Mouse (Mus musculus): Measurements from ENCODE around the gene Gatb.
"Not testable (repeated sequence)": the region's sequence is repeated elsewhere in the genome, so short reads cannot be mapped to it uniquely, and the experiment has no call there.

The Gatb gene

DNA sequence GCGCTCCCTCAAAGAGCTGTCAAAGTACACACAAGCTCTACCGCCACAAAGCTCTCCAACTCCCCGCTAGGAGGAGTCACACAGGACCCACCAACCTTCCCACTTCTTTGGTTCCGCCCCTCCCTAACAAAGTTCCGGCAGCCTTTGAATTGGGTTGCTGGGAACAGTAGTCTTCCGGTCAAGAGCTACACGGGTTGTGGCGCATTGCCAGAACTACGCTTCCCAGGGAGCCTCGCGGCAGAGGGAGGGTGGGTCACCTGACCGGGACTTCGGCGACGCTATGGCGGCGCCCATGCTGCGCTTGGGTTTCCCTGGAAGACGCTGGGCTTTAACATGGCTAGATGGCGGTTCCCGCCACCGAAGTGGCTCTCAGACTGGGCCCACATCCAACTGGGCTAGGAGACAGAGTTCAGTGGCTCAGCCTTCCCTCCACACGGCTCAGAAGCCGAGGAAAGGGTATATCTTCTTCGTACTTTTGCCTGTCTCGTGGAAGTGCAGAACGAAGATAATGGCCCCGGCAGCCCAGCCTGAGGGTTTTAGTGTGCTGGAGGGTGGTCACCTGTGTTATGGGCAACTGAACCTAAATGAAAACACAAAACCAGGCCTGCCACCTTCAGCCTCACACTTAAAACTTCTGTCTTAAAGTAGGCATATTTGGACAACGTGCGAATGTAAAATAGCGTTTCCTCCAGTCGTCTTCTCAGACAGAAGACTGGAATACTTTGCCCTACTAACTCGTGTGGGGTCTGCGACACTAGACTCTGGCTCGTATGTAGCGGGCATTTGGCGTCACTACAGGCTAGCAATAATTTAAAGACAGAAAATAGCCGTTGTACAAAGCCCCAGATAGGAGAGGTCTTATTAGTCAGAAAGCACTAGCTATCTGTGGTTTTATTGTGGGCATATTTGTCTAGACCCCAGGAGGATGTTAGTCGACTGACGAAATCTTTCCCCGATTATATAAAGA lies at the start of gene Gatb:
Gene Gatb, plus strand, starts transcription at position 256 of the 967 bp plus-strand sequence.
- DNase-seq (ENCODE audit: low spot score in 2 of 2) = peak; percentile 99

GRCm38 (mm10) chr3:85530601-85531161 lies 43.2 kb upstream of the Gatb start:
- peak; percentile 52 to 79 for DNase-seq (ENCODE audit: low spot score in 2 of 2)

- DNase-seq (ENCODE audit: low spot score in 2 of 2) = no peak
These were observed 41.5 kb upstream of the Gatb start for GRCm38 (mm10) chr3:85532376-85532775.

GRCm38 (mm10) chr3:85535042-85535441 lies 38.9 kb upstream of the Gatb start:
- DNase-seq (ENCODE audit: low spot score in 2 of 2) = no peak

- DNase-seq (ENCODE audit: low spot score in 2 of 2) = no peak
These were observed 38.0 kb upstream of the Gatb start for GRCm38 (mm10) chr3:85535621-85536520.

DNA sequence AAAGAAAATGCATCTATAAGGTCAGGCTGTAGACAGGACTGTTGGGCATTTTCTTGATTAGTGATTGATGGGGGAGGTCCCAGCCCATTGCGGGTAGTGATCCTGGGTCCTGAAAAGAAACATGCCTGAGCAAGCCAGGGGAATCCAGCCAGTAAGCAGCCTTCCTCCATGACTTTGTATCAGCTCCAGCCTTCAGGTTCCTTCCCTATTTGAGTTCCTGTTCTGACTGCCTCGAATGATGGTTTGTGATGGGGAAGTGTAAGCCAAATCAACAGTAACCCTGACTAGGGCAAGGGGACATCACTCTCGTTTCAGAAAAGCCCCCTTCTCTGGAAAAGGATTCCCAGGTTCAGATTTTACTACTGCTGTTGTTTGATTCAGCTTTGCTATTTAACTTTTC lies 31.2 kb upstream of the Gatb start:
- DNase-seq (ENCODE audit: low spot score in 2 of 2) = no peak

GRCm38 (mm10) chr3:85543652-85544051 lies 30.3 kb upstream of the Gatb start:
- no peak for DNase-seq (ENCODE audit: low spot score in 2 of 2)

DNA sequence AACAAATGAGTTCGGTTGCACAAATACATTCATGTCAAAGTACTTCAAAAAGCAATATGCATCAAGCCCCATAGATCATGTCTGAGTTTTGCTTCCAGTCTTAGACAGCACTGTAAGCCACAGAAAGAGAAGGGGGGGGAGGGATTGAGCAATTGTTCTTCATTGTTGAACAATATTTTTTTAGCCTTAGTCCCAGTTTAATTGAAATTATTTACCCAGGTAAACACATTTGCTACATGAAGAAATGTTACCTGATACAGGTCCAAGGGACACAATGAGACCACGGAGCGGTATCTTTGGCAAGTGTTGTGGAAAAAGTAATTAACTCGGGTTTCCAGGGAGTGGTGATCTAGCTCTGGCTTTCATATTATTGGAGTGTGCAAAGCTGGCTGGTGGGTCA lies 23.6 kb upstream of the Gatb start:
- no peak for DNase-seq (ENCODE audit: low spot score in 2 of 2)

DNA sequence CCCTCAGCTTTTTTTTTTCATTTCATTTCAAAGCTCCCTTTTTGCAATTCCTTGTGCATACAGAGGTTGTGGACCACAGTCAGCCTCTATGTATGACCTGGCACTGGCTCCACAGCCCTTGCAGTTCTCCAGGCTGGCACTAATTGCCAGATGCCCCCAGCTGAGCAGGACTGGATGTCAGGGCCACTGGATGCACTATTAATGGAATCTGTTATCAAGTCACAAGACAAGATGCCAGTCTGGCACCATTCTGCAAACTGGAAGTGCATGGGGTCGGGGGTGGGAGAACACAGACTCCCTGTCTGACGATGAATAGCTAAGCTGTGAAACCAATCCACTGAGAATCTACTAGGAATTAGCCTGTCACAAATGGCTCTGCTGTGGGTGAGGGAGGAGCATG lies 22.6 kb upstream of the Gatb start:
- no peak for DNase-seq (ENCODE audit: low spot score in 2 of 2)

- peak in 1 of 2 experiments; percentile 48 for DNase-seq (ENCODE audit: low spot score in 2 of 2)
These were observed 20.1 kb upstream of the Gatb start for GRCm38 (mm10) chr3:85553731-85554277.

DNA sequence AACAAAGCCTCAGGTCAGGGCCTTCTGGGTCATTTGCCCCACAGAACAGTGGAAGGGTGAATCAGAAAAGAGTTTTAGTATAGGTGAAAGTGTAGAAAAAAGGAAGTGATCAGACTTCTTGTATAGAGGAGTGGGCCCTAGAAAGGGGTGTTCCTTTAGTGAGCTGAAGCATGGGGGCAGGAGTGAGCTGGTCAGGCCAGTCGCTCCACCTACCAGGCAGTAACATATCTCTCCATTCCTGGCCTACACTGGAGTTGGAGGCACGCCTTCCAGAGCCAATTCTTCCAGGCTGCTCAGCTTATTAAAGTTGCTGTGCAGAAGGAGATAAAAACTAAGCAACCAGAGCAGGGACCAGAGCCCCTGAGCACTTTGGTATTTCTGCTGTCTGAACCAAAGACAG lies 9.3 kb upstream of the Gatb start:
- no peak for DNase-seq (ENCODE audit: low spot score in 2 of 2)

DNA sequence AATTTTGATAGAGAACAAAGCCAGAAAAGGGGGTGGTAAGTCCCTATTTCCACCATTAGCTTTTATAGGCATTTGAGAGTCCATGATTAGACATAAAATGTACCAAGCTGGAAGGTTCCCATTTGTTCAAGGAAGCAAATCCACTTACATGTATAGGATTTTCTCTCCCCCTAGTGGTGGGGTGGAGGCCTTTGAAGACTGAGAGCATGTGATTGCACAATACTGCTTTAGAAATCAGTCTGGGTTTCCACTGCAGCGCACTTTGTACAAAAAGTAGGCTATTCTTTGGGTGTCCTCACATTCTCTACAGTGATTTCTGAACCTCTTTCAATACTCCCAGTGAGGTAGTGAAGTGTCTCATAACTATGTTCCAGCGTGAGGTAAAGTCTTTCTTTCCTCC lies 2.6 kb upstream of the Gatb start:
- DNase-seq (ENCODE audit: low spot score in 2 of 2) = peak in 1 of 2 experiments; percentile 88

- DNase-seq (ENCODE audit: low spot score in 2 of 2) = not testable (repeated sequence)
These were observed 1.4 kb upstream of the Gatb start for GRCm38 (mm10) chr3:85572502-85572901.

DNA sequence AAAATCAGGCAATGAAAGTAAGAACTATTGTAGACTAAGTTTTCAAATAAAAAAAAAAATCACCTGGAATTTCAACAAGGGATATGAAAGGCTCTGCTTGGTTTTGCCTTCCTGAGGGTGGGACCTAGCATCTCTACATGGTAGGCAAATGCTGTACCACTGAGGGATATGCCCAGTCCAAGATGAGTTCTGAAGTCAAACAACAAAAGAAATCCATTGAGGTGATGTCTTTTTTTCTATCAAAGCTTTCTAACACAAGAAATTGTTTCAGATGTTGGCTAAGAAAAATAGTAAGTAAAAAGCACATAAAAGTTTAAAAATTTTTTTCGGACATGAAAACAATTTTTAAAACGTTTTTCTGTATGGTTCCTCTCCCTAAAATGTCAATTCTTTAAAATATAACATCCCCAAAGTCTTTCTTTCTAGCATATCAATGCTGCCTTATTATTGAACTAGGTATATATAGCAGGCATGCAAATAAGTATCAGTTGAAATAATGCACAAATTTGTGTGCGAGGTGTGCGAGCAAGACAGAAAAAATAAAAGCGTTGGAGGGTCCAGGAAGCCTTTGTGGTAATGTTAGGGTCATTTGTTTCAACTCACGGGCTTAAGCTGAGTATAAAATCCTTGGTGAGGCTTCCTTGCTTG lies 579 bp upstream of the Gatb start:
- no peak for DNase-seq (ENCODE audit: low spot score in 2 of 2)

DNA sequence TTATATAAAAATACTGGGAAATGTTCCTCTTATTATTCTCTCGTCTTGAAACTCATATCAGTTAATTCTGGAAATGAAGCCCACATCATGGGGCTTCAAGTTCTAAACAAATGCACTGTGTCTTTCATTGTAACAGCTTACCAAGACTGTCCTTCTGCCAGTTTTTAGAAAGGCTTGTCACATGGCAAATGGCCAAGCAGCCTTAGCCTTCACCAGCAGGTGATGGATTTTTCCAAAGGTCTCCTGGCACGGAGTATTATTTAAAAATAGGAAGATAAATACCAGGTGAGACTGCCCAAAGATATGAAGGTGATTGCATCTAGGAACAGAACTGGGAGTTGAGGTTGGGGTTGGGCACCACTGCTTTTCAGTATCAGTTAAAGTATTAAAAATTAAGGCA lies 8.8 kb downstream of the Gatb start:
- no peak for DNase-seq (ENCODE audit: low spot score in 2 of 2)

- DNase-seq (ENCODE audit: low spot score in 2 of 2) = no peak
These were observed 9.3 kb downstream of the Gatb start for GRCm38 (mm10) chr3:85583194-85583593.

DNA sequence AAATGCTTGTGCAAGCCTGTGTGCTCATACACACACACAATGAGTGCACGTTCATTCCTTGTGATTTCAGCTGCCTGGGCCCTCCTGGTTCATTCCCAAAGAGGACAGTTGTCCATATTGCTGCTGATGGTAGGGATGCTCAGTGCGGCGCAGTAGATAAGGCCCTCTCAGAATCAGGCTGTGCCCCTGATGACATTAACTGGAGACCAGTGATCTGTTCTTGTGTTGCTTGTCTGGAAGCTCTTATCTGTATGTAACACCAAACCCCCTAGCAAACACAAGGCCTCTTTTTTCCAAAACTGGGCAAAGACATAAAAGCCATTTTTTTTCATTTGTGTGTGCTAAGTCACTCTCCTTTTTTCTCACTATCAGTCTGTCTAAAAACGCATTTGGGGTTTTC lies 11.0 kb downstream of the Gatb start:
- DNase-seq (ENCODE audit: low spot score in 2 of 2) = no peak

DNA sequence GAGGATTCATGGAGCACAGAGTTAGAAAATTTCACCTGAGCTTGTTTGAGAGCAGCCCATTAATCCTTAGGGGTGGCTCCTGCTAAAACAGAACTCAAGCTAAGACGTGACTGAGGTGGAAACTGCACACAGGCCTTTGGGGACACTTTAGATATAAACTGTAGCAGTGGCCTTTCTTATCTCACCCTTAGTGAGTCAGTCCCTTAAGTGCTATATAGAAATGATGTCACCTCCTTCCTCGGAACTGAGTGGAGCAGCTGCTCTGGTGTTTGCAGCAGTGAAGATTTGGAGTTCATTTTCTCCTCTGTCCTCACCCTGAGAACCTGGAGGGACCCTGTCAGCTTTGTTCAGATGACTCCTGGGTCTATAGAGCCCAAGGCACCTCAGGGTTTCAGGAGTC lies 14.8 kb downstream of the Gatb start:
- DNase-seq (ENCODE audit: low spot score in 2 of 2) = no peak

- no peak for DNase-seq (ENCODE audit: low spot score in 2 of 2)
These were observed 16.3 kb downstream of the Gatb start for GRCm38 (mm10) chr3:85590090-85590754.

DNA sequence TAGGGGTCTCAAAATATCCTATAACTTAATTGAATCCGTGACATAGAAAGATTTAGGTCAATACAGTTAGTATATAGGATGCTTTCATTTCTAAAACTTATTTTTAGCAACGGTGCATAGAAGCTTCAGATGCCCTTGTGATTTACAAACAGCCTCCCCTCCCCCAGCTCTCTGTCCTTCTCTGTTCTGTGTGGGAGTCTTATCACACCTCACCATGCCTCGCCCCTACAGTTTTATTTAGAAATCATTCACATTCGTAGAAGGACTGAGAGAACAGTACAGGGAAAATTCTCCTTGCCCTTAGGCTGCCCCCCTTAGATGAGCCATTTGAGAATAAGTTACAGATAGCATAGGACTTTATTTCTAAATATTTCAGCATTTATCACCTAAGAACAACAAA lies 18.1 kb downstream of the Gatb start:
- no peak for DNase-seq (ENCODE audit: low spot score in 2 of 2)
